Mouse (Mus musculus) liver, embryonic 16.5 days (tissue): ENCODE measurements at regions not wholly inside any gene's neighbourhood (a gene's known extent, or its start where the extent isn't known, plus 50 kb on each side); places are given as distances from the start of the nearest gene placed in this dataset.

Experiments used
- ATAC-seq: fragments of 200-750 bp; cut with Nextera tagmentation; 2 replicates; pipeline ENCODE4 v1.8.0; 2017; ENCODE audit warnings: low read depth, mild to moderate bottlenecking, moderate number of reproducible peaks, moderate library complexity
- H3K27ac ChIP-seq: fragments of 300-500 bp; sonication (generic); 2 replicates; pipeline ENCODE4 v1.5.1; 2014; ENCODE audit warnings: mild to moderate bottlenecking, low read length
- H3K27me3 ChIP-seq: fragments of 300-500 bp; sonication (generic); 2 replicates; pipeline ENCODE4 v1.6.1; 2014; ENCODE audit warnings: low read depth, low read length, mixed read lengths; ENCODE audit not compliant: control insufficient read depth, insufficient read depth
- H3K36me3 ChIP-seq: fragments of 300-500 bp; sonication (generic); 2 replicates; pipeline ENCODE4 v1.6.1; 2014; ENCODE audit warnings: mild to moderate bottlenecking; ENCODE audit not compliant: control insufficient read depth, insufficient read depth
- H3K4me1 ChIP-seq: fragments of 300-500 bp; sonication (generic); 2 replicates; pipeline ENCODE4 v1.6.1; 2014; ENCODE audit warnings: low read depth, low read length, mixed read lengths; ENCODE audit not compliant: control insufficient read depth
- H3K4me2 ChIP-seq: fragments of 300-500 bp; sonication (generic); 2 replicates; pipeline ENCODE4 v1.6.1; 2014; ENCODE audit warnings: low read depth, low read length, mixed read lengths
- H3K4me3 ChIP-seq: fragments of 300-500 bp; sonication (generic); 2 replicates; pipeline ENCODE4 v1.5.1; 2014; ENCODE audit warnings: low read depth, mild to moderate bottlenecking, low read length
- H3K9ac ChIP-seq: fragments of 300-500 bp; sonication (generic); 2 replicates; pipeline ENCODE4 v1.6.1; 2014; ENCODE audit warnings: low read depth, low read length
- H3K9me3 ChIP-seq: fragments of 300-500 bp; sonication (generic); replicated peaks from 2 replicates; pipeline ENCODE4 v1.6.1; 2016; ENCODE audit warnings: low read length; ENCODE audit not compliant: control insufficient read depth
- WGBS: fragments of 180-500 bp; shearing (Covaris S2); extraction: QIAGEN DNeasy Blood & Tissue Kit; methylation state at CpG from one replicate; pipeline ENCODE4 v1.1.7; 2014; ENCODE audit not compliant: insufficient replicate concordance; 5-methylcytosine and 5-hydroxymethylcytosine counted together

GRCm38 (mm10) chr2:173356786-173357185 is 80.5 kb upstream of the Pmepa1 start:
- 49% methylated on average over 5 of the region's 5 CpGs for WGBS
- no peaks in the 10 kb centered on the region for H3K27me3 ChIP-seq
- no peak overlapping the region for H3K27ac ChIP-seq
- no peak for ATAC-seq
- H3K4me2 ChIP-seq, result no peak overlapping the region
- H3K9me3 ChIP-seq, result no peaks in the 10 kb centered on the region
- H3K4me3 ChIP-seq, result no peak overlapping the region
- H3K9ac ChIP-seq, result no peak overlapping the region
- H3K4me1 ChIP-seq, result no peaks in the 10 kb centered on the region
- no peaks in the 10 kb centered on the region for H3K36me3 ChIP-seq

GRCm38 (mm10) chr2:173365441-173366166 is 89.3 kb upstream of the Pmepa1 start:
- ATAC-seq, result no peak
- no peaks in the 10 kb centered on the region for H3K36me3 ChIP-seq
- no peaks in the 10 kb centered on the region for H3K9me3 ChIP-seq
- no peak overlapping the region for H3K9ac ChIP-seq
- H3K27ac ChIP-seq, result no peak overlapping the region
- peaks cover 5% of the 10 kb centered on the region for H3K27me3 ChIP-seq
- no peak overlapping the region for H3K4me2 ChIP-seq
- 21% methylated on average over 24 of the region's 24 CpGs for WGBS
- H3K4me3 ChIP-seq, result no peak overlapping the region
- no peaks in the 10 kb centered on the region for H3K4me1 ChIP-seq

- ATAC-seq, result no peak
- WGBS, result 48% methylated on average over 11 of the region's 11 CpGs
Observed at GRCm38 (mm10) chr2:173366734-173367133, 90.4 kb upstream of the Pmepa1 start.

GRCm38 (mm10) chr2:173368899-173369298 is 92.6 kb upstream of the Pmepa1 start:
- no peak for ATAC-seq
- no peak overlapping the region for H3K4me2 ChIP-seq
- H3K9ac ChIP-seq, result no peak overlapping the region
- H3K27me3 ChIP-seq, result peaks cover 5% of the 10 kb centered on the region
- H3K9me3 ChIP-seq, result peaks cover 4% of the 10 kb centered on the region; the same call in 1 of the 2 replicates
- H3K36me3 ChIP-seq, result no peaks in the 10 kb centered on the region
- no peak overlapping the region for H3K4me3 ChIP-seq
- H3K4me1 ChIP-seq, result no peaks in the 10 kb centered on the region
- no peak overlapping the region for H3K27ac ChIP-seq
- WGBS, result 43% methylated on average over 7 of the region's 7 CpGs

More at GRCm38 (mm10) chr2:173366734-173367133, 90.4 kb upstream of the Pmepa1 start:
- Histone ChIP-seq H3K9ac (no peak overlapping the region), H3K27me3 (peaks cover 5% of the 10 kb centered on the region), H3K36me3 (no peaks in the 10 kb centered on the region), H3K27ac (no peak overlapping the region), H3K4me2 (no peak overlapping the region), H3K4me1 (no peaks in the 10 kb centered on the region), H3K9me3 (no peaks in the 10 kb centered on the region), H3K4me3 (no peak overlapping the region)

GRCm38 (mm10) chr2:173376926-173377325 is 100.6 kb upstream of the Pmepa1 start:
- Histone ChIP-seq H3K4me1 (no peaks in the 10 kb centered on the region), H3K9me3 (peaks cover 4% of the 10 kb centered on the region; the same call in 1 of the 2 replicates), H3K4me3 (no peak overlapping the region), H3K4me2 (no peak overlapping the region), H3K27me3 (no peaks in the 10 kb centered on the region), H3K36me3 (no peaks in the 10 kb centered on the region), H3K27ac (no peak overlapping the region), H3K9ac (no peak overlapping the region)
- WGBS, result 53% methylated on average over 6 of the region's 6 CpGs
- ATAC-seq, result no peak

- Histone ChIP-seq H3K4me1 (no peaks in the 10 kb centered on the region), H3K36me3 (no peaks in the 10 kb centered on the region), H3K27me3 (no peaks in the 10 kb centered on the region), H3K4me2 (no peak overlapping the region), H3K9me3 (peaks cover 2% of the 10 kb centered on the region; the same call in 1 of the 2 replicates), H3K4me3 (no peak overlapping the region), H3K9ac (no peak overlapping the region), H3K27ac (no peak overlapping the region)
- 12% methylated on average over 10 of the region's 12 CpGs for WGBS
- no peak for ATAC-seq
Observed at GRCm38 (mm10) chr2:173377497-173378257, 101.3 kb upstream of the Pmepa1 start.

GRCm38 (mm10) chr2:173379736-173380135 is 103.4 kb upstream of the Pmepa1 start:
- 68% methylated on average over 1 of the region's 1 CpGs for WGBS
- no peaks in the 10 kb centered on the region for H3K36me3 ChIP-seq
- H3K9ac ChIP-seq, result no peak overlapping the region
- no peak overlapping the region for H3K4me2 ChIP-seq
- no peaks in the 10 kb centered on the region for H3K27me3 ChIP-seq
- H3K27ac ChIP-seq, result no peak overlapping the region
- no peak for ATAC-seq
- H3K4me3 ChIP-seq, result no peak overlapping the region
- H3K4me1 ChIP-seq, result no peaks in the 10 kb centered on the region
- H3K9me3 ChIP-seq, result no peaks in the 10 kb centered on the region

GRCm38 (mm10) chr2:173380341-173380761 is 104.0 kb upstream of the Pmepa1 start:
- H3K27ac ChIP-seq, result no peak overlapping the region
- ATAC-seq, result no peak
- 27% methylated on average over 3 of the region's 3 CpGs for WGBS

GRCm38 (mm10) chr2:173382176-173382813 is 106.0 kb upstream of the Pmepa1 start:
- 17% methylated on average over 7 of the region's 7 CpGs for WGBS
- no peaks in the 10 kb centered on the region for H3K36me3 ChIP-seq
- H3K9ac ChIP-seq, result no peak overlapping the region
- H3K9me3 ChIP-seq, result no peaks in the 10 kb centered on the region
- H3K27me3 ChIP-seq, result no peaks in the 10 kb centered on the region
- no peak overlapping the region for H3K4me2 ChIP-seq
- H3K4me3 ChIP-seq, result no peak overlapping the region
- no peak overlapping the region for H3K27ac ChIP-seq
- no peak for ATAC-seq
- H3K4me1 ChIP-seq, result no peaks in the 10 kb centered on the region

More at GRCm38 (mm10) chr2:173380341-173380761, 104.0 kb upstream of the Pmepa1 start:
- Histone ChIP-seq H3K4me2 (no peak overlapping the region), H3K9ac (no peak overlapping the region), H3K4me3 (no peak overlapping the region), H3K36me3 (no peaks in the 10 kb centered on the region), H3K27me3 (no peaks in the 10 kb centered on the region), H3K4me1 (no peaks in the 10 kb centered on the region), H3K9me3 (no peaks in the 10 kb centered on the region)
